Mouse (Mus musculus): ENCODE measurements around the gene Sipa1l3.

The Sipa1l3 gene

DNA sequence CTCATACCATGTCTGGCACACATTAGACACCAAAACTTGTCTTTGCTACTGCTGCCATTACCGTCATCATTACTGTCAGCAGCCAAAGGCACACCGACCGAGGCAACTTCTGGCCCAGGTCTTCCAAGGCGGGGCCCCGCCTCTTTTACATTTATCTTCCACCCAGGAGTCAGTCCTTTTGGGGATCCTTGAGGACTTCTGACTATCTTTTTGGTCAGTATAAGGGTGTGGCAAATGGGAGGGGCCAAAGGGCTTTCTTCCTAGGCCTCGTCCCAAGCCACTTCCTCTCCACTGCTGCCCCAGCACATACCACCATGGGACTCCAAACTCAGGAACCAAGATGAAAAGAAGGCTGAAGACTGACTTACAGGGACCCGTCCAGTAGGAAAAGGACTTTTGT, 9.9 kb downstream of the Sipa1l3 start:
- CTCF ChIA-PET = interaction anchor here (0.6 kb wide), 1 partner anchor 12 kb away, joined by 3 read pairs; no protein-coding TSS in a partner anchor

DNA sequence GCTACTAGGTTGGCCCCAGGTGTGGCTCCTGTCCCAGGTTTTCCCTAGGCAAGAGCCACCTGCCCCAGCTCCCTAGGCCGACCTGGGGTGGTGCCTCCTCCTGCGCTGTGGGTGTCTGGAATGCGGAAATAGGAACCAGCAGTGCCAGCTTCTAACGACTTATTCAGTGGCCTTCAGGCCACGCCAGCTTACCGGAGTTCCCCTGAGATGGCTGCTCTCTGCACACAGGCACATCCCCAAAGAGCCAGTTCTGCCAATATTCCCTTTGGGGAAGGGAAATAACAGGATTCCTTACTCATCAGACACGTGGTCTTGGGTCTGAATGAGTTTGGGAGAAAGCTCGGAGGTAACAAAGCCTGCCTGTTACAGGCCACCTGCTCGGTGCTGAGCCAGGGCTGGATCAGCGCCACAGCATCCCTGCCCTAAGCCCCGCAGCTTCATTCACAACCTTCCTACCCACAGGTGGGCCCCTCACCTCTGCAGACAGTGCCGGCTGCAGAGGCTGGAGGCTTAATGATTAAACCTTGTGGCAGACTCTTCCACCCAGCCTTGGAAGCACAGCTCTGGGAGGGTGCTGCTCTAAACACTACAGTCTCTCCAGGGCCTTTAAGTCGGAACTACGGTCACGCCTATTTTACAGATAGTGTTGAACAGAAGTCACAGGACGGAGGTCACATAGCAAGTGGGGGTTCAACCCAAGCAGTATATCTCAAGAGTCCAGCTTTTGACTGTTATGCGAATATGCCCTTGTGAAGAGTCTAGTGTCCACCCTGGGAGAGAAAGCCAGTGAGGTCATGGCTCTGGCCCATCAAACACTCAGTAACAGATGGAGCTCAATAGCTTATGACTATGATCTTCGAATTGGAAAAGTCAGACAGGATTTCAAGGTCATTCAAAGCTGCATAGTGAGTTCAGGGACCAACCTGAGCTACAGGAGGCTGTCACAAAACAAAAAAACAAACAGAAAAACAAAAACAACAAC, 12.8 kb downstream of the Sipa1l3 start:
- CTCF ChIA-PET = no interaction called here

DNA sequence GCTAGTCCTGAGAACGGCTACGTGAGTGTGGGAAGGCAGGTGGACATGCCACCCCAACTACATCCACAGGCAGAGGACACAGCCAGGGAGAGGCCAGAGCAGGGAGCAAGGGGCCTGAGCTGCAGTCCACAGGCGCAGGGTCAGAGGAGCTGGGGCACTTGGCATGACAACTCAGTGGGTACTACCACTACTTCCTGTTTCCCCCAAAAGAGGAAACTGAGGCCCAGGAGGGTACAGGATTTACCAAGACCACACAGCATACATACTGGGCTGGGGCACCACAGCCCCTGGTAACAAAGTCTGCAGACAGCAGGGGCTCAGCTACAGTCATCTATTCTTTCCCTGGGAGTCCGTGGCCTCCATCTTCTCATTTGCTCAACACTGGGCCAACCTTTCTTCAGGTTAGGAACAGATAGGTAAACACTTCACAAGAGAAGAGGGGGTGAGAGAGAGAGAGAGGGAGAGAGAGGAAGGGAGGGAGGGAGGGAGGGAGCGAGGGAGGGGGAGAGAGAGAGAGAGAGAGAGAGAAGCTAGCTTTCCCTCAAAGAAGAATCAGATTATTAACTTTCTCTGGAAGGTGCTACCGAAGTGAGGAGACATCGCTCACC, 13.7 kb downstream of the Sipa1l3 start:
- CTCF ChIA-PET = interaction anchor here (1.2 kb wide), 1 partner anchor 23 kb away, joined by 4 read pairs; no protein-coding TSS in a partner anchor

DNA sequence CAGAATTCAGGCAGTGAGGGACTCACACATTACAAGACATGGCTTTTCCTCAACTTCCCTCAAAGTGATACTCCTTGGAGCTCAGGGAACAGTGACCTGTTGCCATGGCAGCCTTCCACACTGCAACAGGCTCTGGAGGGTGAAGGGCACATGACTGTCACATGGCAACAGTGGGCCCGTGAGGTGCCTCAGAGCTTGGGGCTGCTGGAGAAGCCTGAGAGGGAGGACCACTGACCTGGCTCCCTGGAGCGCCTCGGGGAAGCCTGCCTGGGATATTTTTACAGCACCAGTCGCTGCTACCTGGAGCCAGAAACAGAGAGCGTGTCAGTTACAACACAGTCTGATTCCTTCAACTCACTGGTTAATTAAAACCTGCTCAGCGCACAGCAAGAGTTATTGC, 14.8 kb downstream of the Sipa1l3 start:
- CTCF ChIA-PET = interaction anchor here (1.2 kb wide), 1 partner anchor 21 kb away, joined by 4 read pairs; no protein-coding TSS in a partner anchor

DNA sequence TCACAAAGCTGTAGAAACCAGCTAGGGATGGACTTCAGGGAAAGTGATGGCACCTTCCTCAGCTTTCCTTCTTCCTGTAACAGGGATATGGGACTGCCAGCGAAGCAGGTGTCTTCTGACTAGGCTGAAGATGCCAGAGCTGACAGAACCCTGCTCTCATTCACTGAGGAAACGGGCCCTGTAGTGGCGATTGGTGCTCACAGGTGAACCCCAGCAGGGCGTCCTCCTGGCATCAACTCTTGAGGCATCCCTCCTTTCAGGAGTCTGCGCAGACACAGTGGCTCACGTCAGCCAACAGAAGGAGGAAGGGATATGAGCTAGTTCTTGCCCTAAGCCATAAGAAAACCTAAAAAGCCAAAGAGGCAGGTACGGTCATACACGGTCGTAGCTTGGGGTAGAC, 17.2 kb downstream of the Sipa1l3 start:
- CTCF ChIA-PET = no interaction called here

DNA sequence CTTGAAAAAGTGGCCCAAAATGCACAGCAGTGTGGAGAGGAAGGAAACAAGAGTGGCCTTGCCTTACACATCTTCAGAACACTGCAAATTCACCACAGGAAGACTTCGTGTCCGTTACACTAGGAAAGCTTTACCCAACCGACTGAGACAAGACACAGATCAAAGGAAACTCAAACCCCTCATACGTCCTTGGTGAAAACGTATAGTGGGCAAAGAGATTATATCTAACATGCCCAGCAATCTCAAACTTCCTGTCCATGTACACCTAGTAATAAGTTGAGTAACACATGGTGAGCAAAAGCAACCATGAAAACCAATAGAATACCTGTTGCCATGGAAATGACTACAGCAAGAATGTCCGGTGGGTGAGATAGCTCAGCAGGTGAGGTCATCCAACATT, 19.4 kb downstream of the Sipa1l3 start:
- CTCF ChIA-PET = no interaction called here

DNA sequence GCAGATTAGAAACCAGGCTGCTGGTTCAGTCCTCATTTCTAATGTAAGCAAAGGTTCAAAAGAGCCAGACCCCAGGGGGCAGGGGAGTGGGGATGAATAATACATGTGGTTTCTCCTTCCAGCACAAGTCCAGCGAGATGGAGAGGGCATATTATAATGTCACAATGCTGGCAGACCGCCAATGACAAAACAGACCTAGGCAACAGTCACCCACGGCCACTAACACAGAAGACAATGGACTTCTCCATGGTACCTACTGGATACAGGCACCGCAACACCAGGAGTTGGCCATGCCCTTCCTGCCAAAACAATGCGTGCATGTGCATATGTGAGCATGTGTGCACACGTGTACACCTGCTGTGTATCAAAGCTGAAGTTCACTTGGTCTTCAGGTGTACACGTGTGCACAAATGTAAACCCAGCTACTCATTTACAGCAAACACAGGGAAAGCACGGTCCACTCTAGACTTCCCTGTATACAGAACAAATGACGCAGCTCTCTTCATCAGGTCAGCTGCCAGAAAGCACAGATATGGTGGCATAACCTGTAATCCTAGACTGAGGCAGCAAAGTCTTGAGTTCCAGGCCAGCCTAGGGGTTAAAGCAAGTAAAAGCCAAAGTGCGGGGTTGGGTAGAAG, 21.4 kb downstream of the Sipa1l3 start:
- CTCF ChIA-PET = no interaction called here

DNA sequence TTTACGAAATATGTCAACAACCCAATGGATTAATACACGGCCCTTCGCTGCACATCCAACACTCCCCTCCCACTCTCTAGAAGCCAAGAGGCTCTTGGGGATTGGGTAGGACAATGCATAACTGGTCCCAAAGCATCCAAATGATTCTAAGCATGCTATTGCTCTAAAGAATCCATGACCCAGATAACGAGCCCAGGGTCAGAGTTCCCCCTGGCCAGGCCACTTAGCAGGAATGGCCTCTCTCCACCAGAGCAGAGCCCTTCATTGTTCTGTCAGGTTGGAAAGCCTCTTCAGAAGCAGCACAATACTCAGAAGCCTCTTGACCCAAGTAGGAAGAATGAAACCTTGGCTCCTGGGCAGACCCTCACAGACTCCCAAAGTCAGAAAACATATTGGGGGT, 22.1 kb downstream of the Sipa1l3 start:
- CTCF ChIA-PET = no interaction called here

DNA sequence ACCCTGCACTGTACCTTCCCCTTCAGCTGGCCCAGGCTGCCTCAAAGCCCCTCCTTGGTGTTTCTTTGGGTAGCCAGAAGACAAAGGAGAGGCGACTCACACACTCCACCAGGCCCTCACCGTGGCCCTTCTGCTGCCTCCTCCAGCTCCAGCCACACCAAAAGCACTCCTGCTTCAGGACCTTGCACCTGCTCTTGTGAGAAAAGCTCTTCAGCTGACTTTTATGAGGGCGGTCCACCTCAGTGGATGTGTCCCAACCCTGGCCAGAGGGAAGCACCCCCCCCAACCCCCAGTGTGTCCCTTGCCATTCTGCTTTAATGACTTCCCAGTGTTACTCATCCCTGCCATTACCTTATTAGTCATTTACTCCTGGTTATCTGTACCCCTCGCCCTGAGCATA, 22.6 kb downstream of the Sipa1l3 start:
- CTCF ChIA-PET = no interaction called here

DNA sequence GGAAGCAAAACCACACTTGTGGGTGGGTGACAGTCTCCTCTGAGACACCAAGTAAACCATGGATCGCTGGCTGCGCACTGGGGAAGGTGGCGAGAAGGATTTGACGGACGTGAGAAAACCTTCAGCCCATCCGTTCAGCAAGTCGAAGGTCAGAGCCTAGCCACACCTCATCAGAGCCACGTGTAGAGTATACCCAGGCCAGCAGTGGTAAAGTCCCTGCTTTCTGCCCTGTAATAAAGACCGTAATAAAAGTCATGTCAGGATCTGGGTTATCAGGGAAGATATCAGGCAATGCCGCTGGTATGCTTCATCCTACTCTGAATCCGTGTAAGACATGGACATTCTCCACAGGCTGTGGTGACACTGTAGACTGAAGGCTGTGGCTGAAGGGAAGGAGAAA, 23.6 kb downstream of the Sipa1l3 start:
- CTCF ChIA-PET = no interaction called here

DNA sequence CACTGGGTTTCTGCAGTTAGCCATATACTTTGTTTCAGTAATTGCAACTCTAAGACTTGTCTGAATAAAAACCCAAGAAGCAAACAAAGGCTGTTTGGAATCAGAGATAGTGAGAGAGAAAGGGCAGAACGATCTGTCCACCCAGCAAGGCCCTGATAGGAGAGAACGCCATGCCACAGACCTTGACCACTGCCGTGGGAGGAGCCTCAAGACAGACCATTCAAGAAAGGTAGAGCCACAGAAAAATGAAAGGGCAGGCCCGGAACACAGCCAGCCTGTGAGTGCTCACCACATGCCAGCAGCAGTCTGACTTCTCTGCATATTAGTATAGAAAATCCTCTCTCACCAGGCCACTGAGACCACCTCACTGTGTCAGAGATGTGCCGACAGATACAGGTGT, 24.4 kb downstream of the Sipa1l3 start:
- CTCF ChIA-PET = no interaction called here

DNA sequence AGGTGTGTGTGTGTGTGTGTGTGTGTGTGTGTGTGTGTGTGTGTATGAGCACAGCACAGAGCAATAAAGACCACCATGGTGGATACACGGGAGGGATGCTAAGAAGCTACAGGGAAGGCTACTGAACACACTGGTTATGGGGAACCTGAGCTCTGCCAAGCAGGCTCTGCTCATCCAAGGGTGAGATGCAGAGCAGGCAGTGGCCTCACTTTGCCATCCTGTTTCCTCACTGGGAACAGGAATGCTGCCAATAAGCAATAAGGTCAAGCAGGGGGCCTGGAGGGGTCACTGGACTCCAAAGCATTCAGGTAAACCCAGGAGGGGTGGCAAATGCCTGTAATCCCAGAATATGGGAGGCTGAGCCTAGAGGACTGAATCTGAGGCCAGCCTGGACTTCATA, 25.4 kb downstream of the Sipa1l3 start:
- CTCF ChIA-PET = interaction anchor here (0.6 to 1.4 kb wide), 3 partner anchors 9 to 243 kb away, joined by 3 to 21 read pairs (median 8); no protein-coding TSS in a partner anchor

DNA sequence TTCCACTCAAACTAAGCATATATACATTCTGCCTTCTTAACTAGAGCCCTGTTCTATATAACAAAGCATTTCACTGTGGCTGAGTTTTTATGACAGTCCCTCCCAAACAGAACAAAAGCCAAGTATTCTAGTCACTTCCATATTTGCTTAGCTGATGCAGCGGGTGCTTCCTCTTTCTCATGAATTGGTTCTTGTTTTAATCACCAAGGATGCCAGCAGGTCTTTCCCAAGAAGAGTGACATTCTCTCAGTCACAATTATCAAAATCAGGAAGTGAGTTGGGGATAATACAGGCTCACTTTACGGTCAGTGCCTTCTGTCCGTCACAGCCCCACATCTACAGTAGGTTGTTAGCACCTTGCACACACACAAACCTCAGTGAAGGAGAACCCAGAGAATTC, 26.6 kb downstream of the Sipa1l3 start:
- CTCF ChIA-PET = interaction anchor here (1.4 kb wide), 1 partner anchor 10 kb away, joined by 3 read pairs; no protein-coding TSS in a partner anchor

DNA sequence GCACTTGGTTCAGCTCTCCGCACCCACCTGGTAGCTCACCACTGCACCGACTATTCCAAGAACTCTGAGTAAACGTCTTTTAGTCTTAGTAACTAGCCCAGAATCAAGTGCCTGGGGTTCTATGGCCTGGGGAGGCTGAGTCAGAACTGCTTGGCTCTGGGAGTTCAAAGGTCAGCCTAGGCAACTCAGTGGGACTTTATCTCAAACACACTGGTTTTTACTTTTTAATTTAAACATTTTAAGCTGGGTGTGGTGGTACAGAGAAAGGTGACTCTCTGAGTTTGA, 27.0 kb downstream of the Sipa1l3 start:
- CTCF ChIA-PET = interaction anchor here (0.7 kb wide), 1 partner anchor 26 kb away, joined by 14 read pairs; no protein-coding TSS in a partner anchor

DNA sequence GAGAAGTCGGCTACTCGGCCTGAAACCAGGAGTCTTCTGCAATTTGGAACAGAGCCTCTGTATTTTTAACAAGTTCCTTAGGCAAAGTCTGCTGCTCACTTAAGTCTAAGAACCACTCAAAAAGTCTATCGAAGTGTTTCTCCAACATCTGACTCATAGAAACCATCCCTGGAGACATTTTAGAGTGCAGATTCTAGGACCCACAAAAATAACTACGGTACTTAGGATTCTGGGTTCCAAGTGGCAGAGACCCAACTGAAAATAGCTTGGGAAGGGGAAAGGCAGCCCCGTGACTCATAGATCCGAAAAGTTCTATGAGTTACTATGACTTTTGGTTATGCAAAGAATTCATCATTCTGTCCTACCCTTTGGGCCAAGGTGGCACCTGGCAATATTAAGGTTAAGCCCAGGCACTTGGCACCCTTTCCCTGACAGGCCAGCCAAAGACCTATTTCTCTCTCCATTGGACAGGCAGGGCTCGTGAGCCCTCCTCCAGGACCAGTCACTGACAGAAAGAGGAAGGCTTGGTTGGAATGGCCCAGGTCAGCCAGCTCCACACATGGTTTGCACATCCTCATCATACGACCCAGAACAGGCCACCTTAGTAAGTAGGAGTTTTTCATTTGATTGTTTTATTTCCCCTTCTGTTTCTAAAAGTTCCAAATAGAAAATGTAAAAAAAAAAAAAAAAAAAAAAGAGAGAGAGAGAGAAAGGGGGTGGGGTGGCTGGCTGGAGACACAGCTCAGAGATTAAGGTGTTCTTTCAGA, 27.6 kb downstream of the Sipa1l3 start:
- CTCF ChIA-PET = interaction anchor here (0.7 kb wide), 1 partner anchor 26 kb away, joined by 14 read pairs; no protein-coding TSS in a partner anchor

DNA sequence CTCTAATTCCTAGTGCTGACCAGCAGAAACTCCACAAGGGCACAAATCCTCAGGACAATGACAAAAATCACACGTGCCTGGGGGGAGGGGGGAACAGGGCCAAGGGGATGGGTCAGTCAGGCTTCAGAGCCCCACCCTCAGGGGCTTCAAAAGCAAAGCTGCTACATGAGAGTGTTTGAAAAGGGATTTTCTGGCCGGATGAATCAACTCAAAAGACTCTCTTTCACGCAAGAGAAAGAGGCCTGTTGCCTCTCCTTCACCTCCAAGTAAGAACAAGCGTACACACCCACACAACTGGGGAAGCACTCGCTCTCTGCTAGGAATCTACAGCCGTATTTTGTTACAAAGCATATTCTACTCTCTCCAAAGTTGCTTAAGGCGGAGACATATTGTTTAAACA, 28.6 kb downstream of the Sipa1l3 start:
- CTCF ChIA-PET = no interaction called here

DNA sequence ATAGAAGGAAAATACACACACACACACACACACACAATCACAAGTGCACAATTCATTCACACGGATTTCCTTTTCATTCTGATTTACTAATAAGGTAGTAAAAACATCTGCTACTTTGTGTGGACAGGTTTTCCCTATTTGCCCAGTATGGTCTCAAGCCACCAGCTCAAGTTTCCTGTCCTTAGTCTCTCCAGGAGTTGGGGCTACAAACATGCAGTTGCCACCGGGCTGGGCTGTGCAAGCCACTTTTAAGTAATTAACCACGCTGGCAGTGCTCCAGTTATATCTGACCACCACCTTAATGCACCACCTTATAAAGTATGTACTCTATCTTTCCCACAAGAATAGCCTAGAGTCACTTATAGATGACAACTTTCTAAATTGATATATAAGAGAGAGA, 29.1 kb downstream of the Sipa1l3 start:
- CTCF ChIA-PET = no interaction called here

DNA sequence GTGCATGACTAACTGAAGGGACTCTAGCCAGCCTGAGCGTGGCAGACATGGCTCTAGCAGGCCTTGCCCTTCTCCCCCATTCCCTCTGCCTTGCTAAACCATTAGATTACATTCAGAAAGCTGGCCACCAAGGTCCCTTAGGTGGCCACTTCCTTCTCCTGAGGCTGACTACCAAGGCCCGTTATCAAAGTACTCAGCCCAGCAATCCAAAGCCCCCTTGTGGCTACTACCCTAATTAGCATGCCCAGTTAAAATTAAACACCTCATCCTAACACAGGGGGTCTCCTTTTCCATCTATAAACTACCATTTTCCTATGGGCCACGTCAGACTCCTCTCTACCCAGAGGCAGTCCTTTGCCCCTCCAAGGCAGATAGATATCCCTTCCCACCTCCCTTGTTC, 31.7 kb downstream of the Sipa1l3 start:
- CTCF ChIA-PET = no interaction called here

DNA sequence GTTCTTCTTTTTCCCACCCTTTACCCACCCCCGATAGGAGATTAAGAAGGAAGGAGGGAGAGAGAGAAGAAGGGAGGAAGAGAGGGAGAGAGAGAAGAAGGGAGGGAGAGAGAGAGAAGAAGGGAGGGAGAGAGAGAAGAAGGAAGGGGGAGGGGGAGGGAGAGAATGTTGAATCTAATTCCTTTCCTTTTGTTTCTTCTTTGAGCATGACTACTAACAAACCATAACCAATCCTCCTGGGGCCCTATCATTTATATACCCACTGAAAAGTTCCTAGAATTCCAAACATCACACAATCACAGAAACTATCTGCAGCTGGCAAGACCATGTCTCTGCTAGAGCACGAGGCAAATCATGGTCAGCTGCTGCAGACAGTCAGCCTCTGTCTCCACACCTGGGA, 32.7 kb downstream of the Sipa1l3 start:
- CTCF ChIA-PET = interaction anchor here (1.1 kb wide), 1 partner anchor 13 kb away, joined by 39 read pairs; no protein-coding TSS in a partner anchor

DNA sequence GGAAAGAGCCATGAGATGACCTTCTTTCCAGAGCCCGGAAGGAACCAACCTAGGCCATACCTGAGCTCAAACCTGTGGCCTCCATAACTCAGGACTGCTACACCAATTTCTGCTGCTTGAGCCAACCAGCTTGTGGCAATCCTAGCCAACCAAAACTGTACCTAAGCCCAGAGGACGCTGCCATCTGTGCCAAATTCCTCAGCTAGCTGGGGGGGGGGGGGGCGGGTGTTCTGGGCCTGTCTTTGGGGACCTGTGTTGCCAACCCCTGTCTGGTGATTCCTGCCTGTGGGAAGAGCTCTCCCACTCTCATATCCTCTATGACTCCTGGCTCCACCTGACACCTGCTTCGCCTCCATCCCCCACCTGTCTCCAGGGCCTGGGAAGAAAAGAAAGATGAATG, 34.9 kb downstream of the Sipa1l3 start:
- CTCF ChIA-PET = no interaction called here

DNA sequence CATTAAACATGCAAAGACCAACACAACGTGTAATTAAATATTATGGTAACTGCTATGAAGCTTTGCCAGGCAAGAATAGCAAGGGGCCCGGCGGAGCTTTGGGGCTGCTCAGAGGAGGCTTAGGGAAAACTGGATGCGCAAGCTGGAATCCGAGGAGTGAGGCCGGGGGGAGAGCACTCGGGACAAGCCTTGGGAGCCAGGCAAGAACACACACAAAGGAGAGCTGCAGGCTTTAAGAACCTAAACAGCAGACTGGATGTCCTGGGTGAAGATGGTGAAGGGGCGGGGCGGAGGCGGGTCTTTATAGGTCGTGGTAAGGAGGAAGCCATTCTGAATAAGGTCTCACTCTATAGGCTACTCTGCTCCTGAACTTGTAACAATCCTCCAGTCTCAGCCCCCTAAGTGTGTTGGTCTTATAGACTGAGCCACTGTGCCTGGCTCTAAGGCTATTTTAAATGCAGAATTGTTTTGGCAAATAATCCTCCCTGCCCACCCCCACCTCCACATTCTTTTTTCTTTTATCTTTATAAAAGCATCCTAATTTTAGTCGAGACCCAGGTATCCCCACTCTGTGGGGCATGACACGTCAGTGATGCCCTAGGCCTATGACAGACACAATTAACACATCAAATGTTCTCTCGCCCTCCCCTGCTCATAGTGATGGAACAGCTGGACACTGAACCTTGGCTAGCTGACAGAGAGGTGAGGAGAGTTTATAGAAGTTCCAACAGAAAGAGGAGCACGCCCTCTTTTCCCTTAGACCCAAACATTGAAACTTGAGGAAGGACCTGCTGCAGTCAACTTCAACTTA, 36.9 kb downstream of the Sipa1l3 start:
- CTCF ChIA-PET = interaction anchor here (1.0 kb wide), 1 partner anchor 23 kb away, joined by 4 read pairs; no protein-coding TSS in a partner anchor
